Mouse (Mus musculus): ENCODE measurements around the gene Usp11. TPM values are rescaled to one million over a fixed set of nuclear protein-coding genes. Genes with fewer than 3 reads are reported as not detected.

Usp11 gene
- total RNA-seq, 2 experiments from 2014 or later, result 4.8 to 5.2 TPM

GRCm38 (mm10) chrX:20761201-20761600, 57.5 kb downstream of the Usp11 start:
- intact Hi-C loops (cut with DNase I), result no loop called here
- no peak for DNase-seq

Other genes with a start within 250 kb of the Usp11 start
- gene Rgn, start 154.1 kb upstream of the Usp11 start, total RNA-seq (2021), result under 1 TPM; 0.59 to 0.84 TPM
- 10 to 100 TPM; 21.2 to 25.4 TPM for gene Rbm10, start 86.4 kb upstream of the Usp11 start, total RNA-seq (2021)
- gene Ndufb11, start 86.3 kb upstream of the Usp11 start, total RNA-seq (2021), result 100 to 1,000 TPM; 634 to 692 TPM
- gene Uba1, start 45.6 kb upstream of the Usp11 start, total RNA-seq (2021), result 100 to 1,000 TPM; 233 to 249 TPM
- 100 to 1,000 TPM; 156 to 185 TPM for gene Cdk16, start 16.0 kb upstream of the Usp11 start, total RNA-seq (2021)
- gene Araf, start 93.9 kb downstream of the Usp11 start, total RNA-seq (2021), result 10 to 100 TPM; 84.5 to 88.6 TPM
- 1 to 10 TPM; 9.1 to 9.7 TPM for gene Timp1, start 166.3 kb downstream of the Usp11 start, total RNA-seq (2021)
- gene Syn1, start 217.1 kb downstream of the Usp11 start, total RNA-seq (2021), result under 1 TPM; 0.32 to 0.45 TPM
- 10 to 100 TPM; 12.4 to 13.0 TPM for gene Cfp, start 227.6 kb downstream of the Usp11 start, total RNA-seq (2021)
- gene Elk1, start 246.7 kb downstream of the Usp11 start, total RNA-seq (2021), result 10 to 100 TPM in 1 of 2 experiments, 1 to 10 TPM in 1; 9.1 to 10.1 TPM

Measured in heart, postnatal 14 days (tissue).